34 mouse cellular contexts compared by ENCODE assay signal in the genomic region with DNA sequence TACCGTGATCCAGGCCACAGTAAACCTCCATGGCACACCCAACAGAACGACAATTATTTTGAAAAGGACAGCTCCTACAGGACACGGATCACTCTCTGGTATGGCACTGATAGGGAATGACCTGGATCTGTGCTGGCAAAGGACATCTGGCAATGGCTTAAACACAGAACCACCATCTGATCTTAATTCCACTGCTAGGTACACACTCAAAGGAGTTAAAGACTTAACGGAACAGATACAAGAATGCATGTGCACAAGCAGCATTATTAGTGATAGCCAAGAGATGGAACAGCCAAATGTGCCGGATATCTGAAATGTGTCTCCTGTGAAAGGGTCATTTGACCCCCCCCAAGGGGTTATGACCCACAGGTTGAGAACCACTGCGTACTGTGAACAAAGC.
"Had no signal": no experiment of that assay in that cellular context is flagged by ENCODE, and none has a peak within 500 bp of the region (broad histone marks: within the 10 kb centered on the region; RNA-seq: fewer than 3 reads in every experiment).

No protein-coding gene starts in this region.

- H3K9me3 ChIP-seq: heart, embryonic 10.5 days; heart, embryonic 12.5 days; heart, embryonic 13.5 days; heart, embryonic 15.5 days; hindbrain, embryonic 13.5 days; hindbrain, embryonic 15.5 days; intestine, embryonic 15.5 days; kidney, embryonic 15.5 days had no signal

- H3K4me1 ChIP-seq: heart, embryonic 10.5 days; heart, embryonic 12.5 days; heart, embryonic 13.5 days; heart, embryonic 15.5 days; hindbrain, embryonic 10.5 days; hindbrain, embryonic 12.5 days; hindbrain, embryonic 13.5 days; hindbrain, embryonic 15.5 days; intestine, embryonic 15.5 days; kidney, embryonic 15.5 days had no signal

- H3K27me3 ChIP-seq: heart, embryonic 12.5 days; heart, embryonic 13.5 days; heart, embryonic 15.5 days; hindbrain, embryonic 12.5 days; hindbrain, embryonic 13.5 days; hindbrain, embryonic 15.5 days; intestine, embryonic 15.5 days; kidney, embryonic 15.5 days had no signal

- H3K27ac ChIP-seq: heart, embryonic 10.5 days; heart, embryonic 13.5 days; heart, embryonic 15.5 days; hindbrain, embryonic 10.5 days; hindbrain, embryonic 12.5 days; hindbrain, embryonic 13.5 days; hindbrain, embryonic 14.5 days; hindbrain, embryonic 15.5 days; hindbrain, postnatal 0 days; intestine, embryonic 15.5 days; kidney, embryonic 15.5 days; kidney, postnatal 0 days; layer of hippocampus, adult 2 months had no signal

- H3K9ac ChIP-seq: heart, embryonic 12.5 days; heart, embryonic 13.5 days; heart, embryonic 15.5 days; hindbrain, embryonic 12.5 days; hindbrain, embryonic 13.5 days; hindbrain, embryonic 14.5 days; hindbrain, embryonic 15.5 days; intestine, embryonic 15.5 days; kidney, embryonic 15.5 days had no signal

- H3K4me2 ChIP-seq: heart, embryonic 12.5 days; heart, embryonic 13.5 days; heart, embryonic 15.5 days; hindbrain, embryonic 12.5 days; hindbrain, embryonic 13.5 days; hindbrain, embryonic 14.5 days; hindbrain, embryonic 15.5 days; intestine, embryonic 15.5 days; kidney, embryonic 15.5 days had no signal

- H3K36me3 ChIP-seq: heart, embryonic 10.5 days; heart, embryonic 12.5 days; heart, embryonic 13.5 days; heart, embryonic 15.5 days; hindbrain, embryonic 10.5 days; hindbrain, embryonic 12.5 days; hindbrain, embryonic 13.5 days; hindbrain, embryonic 15.5 days; intestine, embryonic 15.5 days; kidney, embryonic 15.5 days had no signal

- H3K4me3 ChIP-seq: heart, embryonic 10.5 days; heart, embryonic 12.5 days; heart, embryonic 13.5 days; heart, embryonic 15.5 days; hindbrain, embryonic 10.5 days; hindbrain, embryonic 12.5 days; hindbrain, embryonic 13.5 days; hindbrain, embryonic 15.5 days; intestine, embryonic 15.5 days; kidney, embryonic 15.5 days; layer of hippocampus, adult 2 months had no signal

- ATAC-seq: hindbrain, embryonic 16.5 days; hindbrain, postnatal 0 days; inflammation-experienced regulatory T-cells, adult 6 months; intestine, embryonic 15.5 days; intestine, embryonic 16.5 days; intestine, postnatal 0 days had no signal

- DNase-seq: heart, postnatal 10 days; heart, postnatal 14 days; heart, postnatal 36 days; heart, postnatal 4 days; kidney, adult 11 months; kidney, adult 18-20 months; kidney, adult 2 months; kidney, adult 8-10 months; kidney, adult 9 months; kidney, postnatal 10 days; kidney, postnatal 14 days; kidney, postnatal 25 days; kidney, postnatal 36 days; kidney, postnatal 4 days; layer of hippocampus, adult 9-11 months; layer of hippocampus, postnatal 36 days had no signal
